Mouse (Mus musculus): ENCODE results near the gene Cdc14b.

Cdc14b gene

GRCm38 (mm10) chr13:64237000-64237680 is 38.0 kb downstream of the Cdc14b start:
- DNase-seq (ENCODE audit: low read depth, low spot score) = no peak

- DNase-seq (ENCODE audit: low read depth, low spot score) = no peak
Observed at GRCm38 (mm10) chr13:64235777-64236176, 39.3 kb downstream of the Cdc14b start.

DNA sequence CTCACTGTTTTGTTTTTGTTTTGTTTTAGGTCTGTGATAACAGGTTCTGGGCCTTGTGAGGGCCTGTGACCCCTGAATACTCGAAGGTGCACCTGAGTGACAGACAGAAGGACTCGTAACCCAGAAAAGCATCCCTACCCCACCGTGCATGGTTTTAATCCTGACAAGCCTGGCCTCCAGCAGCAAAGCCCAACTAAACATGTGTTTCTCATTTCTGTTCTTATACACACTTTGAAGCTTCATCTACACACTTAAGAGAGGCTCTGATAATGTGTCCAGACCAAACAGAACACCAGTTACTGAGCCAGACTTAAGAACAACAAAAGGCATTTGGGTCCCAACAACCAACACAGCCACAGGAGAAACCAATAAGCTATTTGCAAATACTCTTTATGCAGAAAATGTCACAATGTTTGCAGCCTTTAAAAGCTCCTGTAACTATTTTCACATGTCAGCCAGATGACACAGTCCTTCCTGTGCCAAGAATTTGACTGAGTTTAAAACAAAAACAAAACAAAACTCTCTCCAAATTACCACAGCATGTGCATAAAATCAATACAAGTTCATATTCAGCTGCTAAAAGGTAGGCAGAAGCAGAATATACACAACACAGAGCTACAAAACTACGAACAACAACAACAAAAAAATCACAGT is 39.9 kb downstream of the Cdc14b start:
- DNase-seq (ENCODE audit: low read depth, low spot score) = peak; percentile 31

DNA sequence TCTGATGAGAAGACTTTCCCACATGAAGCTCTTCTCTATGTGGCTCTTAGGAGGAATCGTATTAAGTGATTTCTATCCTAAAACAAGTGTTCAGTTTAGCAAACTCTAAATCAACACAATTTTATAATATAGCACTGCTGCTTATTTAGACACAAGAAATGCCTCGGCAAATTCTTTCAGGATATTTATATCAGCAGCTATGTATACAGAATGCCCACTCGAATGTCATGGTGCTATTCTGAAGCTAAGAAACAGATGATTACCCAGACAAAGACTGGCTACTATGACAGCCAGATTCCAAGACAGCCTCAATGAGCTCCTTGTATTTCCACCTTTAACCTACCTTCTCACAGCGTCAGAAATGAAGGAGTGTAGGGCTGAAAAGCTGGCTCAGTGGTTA is 42.0 kb downstream of the Cdc14b start:
- no peak for DNase-seq (ENCODE audit: low read depth, low spot score)

DNA sequence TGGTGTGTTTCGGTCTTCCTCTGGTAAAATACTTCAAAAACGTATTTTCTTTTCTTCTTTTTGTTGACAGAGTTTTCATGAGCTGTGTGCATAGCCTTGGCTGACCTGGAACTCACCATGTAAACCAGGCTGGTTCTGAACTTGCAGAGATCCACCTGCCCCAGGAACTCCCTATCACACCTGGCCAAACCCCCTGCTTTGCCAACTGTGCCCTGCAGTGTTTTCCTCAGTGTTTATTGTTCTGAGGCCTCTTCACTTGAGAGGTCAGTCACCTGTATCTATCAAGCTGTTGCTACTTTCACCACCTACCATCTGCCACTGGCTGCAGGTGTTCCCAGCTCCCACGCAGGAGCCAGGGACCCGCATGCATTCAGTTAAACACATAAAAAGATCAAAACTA is 48.4 kb downstream of the Cdc14b start:
- DNase-seq (ENCODE audit: low read depth, low spot score) = no peak

- DNase-seq (ENCODE audit: low read depth, low spot score) = no peak
Observed at GRCm38 (mm10) chr13:64225738-64226137, 49.4 kb downstream of the Cdc14b start.

GRCm38 (mm10) chr13:64214891-64215290 is 60.2 kb downstream of the Cdc14b start:
- no peak for DNase-seq (ENCODE audit: low read depth, low spot score)

- DNase-seq (ENCODE audit: low read depth, low spot score) = no peak
Observed at GRCm38 (mm10) chr13:64211995-64212603, 63.0 kb downstream of the Cdc14b start.

- DNase-seq (ENCODE audit: low read depth, low spot score) = no peak
Observed at GRCm38 (mm10) chr13:64208146-64208545, 66.9 kb downstream of the Cdc14b start.

GRCm38 (mm10) chr13:64205186-64205585 is 69.9 kb downstream of the Cdc14b start:
- peak; percentile 78 for DNase-seq (ENCODE audit: low read depth, low spot score)

DNA sequence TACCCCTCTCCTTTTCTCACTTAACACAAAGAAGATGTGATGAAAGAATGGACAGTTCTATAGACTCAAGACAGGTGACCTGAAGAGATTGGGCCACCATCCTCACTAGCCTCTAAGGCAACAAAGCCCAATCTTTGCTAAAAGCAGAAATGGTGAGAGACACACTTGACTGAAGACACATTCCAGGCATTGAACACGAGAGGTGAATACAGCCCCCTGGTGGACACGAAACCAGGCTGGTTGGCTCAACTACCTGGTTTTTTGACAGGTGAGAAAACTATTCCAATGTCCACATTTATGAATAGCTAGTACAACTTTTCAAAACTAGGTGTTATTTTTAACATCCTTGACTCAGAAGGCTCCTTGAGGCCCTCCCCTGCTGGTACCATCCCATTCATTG is 70.4 kb downstream of the Cdc14b start:
- no peak for DNase-seq (ENCODE audit: low read depth, low spot score)

GRCm38 (mm10) chr13:64200911-64201310 is 74.2 kb downstream of the Cdc14b start:
- DNase-seq (ENCODE audit: low read depth, low spot score) = no peak

GRCm38 (mm10) chr13:64198310-64198709 is 76.8 kb downstream of the Cdc14b start:
- DNase-seq (ENCODE audit: low read depth, low spot score) = no peak

DNA sequence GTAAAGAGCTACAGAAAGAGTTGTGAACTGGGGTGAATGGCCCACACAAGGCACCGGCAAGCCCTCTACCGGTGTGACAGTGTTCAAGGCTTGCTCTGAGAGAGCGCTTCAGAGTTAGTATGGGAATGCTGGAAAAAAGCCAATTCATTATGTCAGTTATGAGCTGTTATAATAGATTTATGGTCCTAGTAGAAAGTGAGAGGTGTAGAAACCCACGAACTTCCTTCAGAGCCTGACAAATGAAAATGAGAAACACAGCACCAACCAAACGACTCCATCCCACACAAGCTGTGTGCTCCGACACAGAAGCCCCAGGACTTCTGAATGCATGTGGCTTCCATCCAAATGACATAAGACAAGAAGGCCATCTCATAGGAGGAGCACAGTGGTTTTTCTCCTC is 77.2 kb downstream of the Cdc14b start:
- DNase-seq (ENCODE audit: low read depth, low spot score) = no peak

GRCm38 (mm10) chr13:64187065-64187464 is 88.0 kb downstream of the Cdc14b start:
- no peak for DNase-seq (ENCODE audit: low read depth, low spot score)

DNA sequence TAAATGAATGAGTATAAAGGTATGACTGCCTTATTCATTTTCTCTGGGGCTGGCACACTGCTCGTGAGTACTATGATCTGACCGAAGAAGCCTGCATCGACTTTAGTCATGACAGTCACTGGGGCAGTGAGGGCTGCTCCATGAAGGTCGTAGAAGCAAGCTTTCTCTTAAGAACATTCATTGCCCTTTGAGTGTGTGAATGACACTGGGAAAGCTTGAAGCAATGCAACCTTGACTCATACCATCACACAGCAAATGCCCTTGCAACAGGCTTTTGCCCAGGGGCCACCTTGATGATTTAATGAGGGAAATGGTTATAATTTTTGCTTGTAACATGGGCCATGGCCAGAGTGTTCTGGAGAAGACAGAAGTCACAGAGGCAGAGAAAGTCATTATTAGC is 88.6 kb downstream of the Cdc14b start:
- no peak for DNase-seq (ENCODE audit: low read depth, low spot score)

- DNase-seq (ENCODE audit: low read depth, low spot score) = no peak
Observed at GRCm38 (mm10) chr13:64185586-64185985, 89.5 kb downstream of the Cdc14b start.

- no peak for DNase-seq (ENCODE audit: low read depth, low spot score)
Observed at GRCm38 (mm10) chr13:64185176-64185575, 89.9 kb downstream of the Cdc14b start.

GRCm38 (mm10) chr13:64184361-64184760 is 90.7 kb downstream of the Cdc14b start:
- DNase-seq (ENCODE audit: low read depth, low spot score) = no peak

DNA sequence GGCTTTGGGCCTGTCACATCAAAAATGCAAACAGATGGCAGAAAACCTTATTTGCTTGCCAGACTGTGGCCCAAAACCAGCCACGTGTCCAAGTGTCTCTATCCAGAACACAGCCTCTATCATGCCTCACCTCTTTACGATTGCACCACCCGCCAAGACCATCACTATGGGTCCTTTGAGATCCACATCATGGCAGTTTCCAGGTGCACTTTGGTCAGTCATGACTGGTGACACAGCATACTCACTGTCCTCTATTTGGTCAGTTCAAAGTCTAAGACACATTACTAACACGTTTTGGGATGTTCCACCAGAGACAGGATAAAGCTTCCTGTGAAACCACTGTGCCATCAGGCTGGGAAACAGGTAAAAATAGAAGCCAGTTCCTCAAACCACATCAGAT is 91.5 kb downstream of the Cdc14b start:
- no peak for DNase-seq (ENCODE audit: low read depth, low spot score)

- DNase-seq (ENCODE audit: low read depth, low spot score) = no peak
Observed at GRCm38 (mm10) chr13:64182091-64182490, 93.0 kb downstream of the Cdc14b start.

GRCm38 (mm10) chr13:64180888-64181287 is 94.2 kb downstream of the Cdc14b start:
- DNase-seq (ENCODE audit: low read depth, low spot score) = peak; percentile 50

- DNase-seq (ENCODE audit: low read depth, low spot score) = no peak
Observed at GRCm38 (mm10) chr13:64180300-64180699, 94.8 kb downstream of the Cdc14b start.
